Mouse (Mus musculus) thymus, adult 2 months (tissue): ENCODE measurements at regions not wholly inside any gene's neighbourhood (a gene's known extent, or its start where the extent isn't known, plus 50 kb on each side); places are given as distances from the start of the nearest gene placed in this dataset.
A peak's percentile ranks its signal among the peaks of the same experiment; 100 is the strongest.

ENCODE experiments used
- DNase-seq: peaks from one replicate; pipeline ENCODE4 v3.0.0; 2021
- H3K27ac ChIP-seq: fragments of 200-500 bp; 2 replicates; pipeline ENCODE4 v1.5.1; 2012; ENCODE audit warnings: low read length, control low read depth; ENCODE audit not compliant: control insufficient read depth, insufficient read depth
- H3K27me3 ChIP-seq: fragments of 200-500 bp; 2 replicates; pipeline ENCODE4 v1.6.1; 2012; ENCODE audit warnings: mild to moderate bottlenecking, low read length, moderate library complexity, mixed read lengths; ENCODE audit not compliant: control insufficient read depth, insufficient read depth
- H3K36me3 ChIP-seq: fragments of 200-500 bp; 2 replicates; pipeline ENCODE4 v1.6.1; 2012; ENCODE audit warnings: mild to moderate bottlenecking, low read length, moderate library complexity; ENCODE audit not compliant: control insufficient read depth, insufficient read depth
- H3K4me1 ChIP-seq: fragments of 200-500 bp; replicated peaks from 2 replicates; pipeline ENCODE4 v1.6.1; 2012; ENCODE audit warnings: low read length; ENCODE audit not compliant: control insufficient read depth, insufficient read depth
- H3K4me3 ChIP-seq: fragments of 200-500 bp; 2 replicates; pipeline ENCODE4 v1.5.1; 2012; ENCODE audit warnings: mild to moderate bottlenecking, low read length, control low read depth, moderate library complexity; ENCODE audit not compliant: control insufficient read depth, insufficient read depth
- CTCF ChIP-seq: fragments of 200-500 bp; IDR thresholded peaks from 2 replicates; pipeline ENCODE4 v1.5.1; 2012; ENCODE audit warnings: mild to moderate bottlenecking, control low read depth, low read length, moderate library complexity, borderline replicate concordance; ENCODE audit not compliant: control insufficient read depth, poor library complexity, insufficient read depth; ENCODE audit errors: extremely low read depth
- POLR2A ChIP-seq: fragments of 200-500 bp; IDR thresholded peaks from 2 replicates; pipeline ENCODE4 v1.6.1; 2012; ENCODE audit warnings: mild to moderate bottlenecking, low read length, control low read depth, moderate library complexity; ENCODE audit not compliant: control insufficient read depth, poor library complexity, insufficient read depth; ENCODE audit errors: extremely low read depth
- WGBS: fragments of 180-500 bp; shearing (Covaris S2); methylation state at CpG from one replicate; pipeline ENCODE4 v1.1.7; 2018; 5-methylcytosine and 5-hydroxymethylcytosine counted together

DNA sequence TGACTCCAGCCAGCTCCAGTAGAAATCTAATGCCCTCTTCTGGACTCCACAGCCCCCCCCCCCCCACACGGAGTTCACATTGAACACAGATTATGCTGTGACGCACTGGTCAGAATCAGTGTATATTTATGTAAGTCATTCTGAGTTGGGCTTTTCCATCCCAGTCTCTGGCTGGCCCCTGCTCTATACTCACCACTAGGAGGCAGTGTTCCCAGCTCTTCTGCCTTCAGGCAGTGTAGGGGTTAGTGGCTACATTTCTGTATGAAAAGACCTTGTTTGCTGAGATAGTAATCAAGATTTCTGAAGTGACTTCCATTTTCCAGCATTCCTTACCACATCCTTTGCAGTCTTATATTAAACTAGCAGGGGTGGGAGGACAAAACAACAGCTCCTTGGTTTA, 185.9 kb upstream of the Adra1b start:
- DNase-seq = peak; percentile 4
- Histone ChIP-seq H3K4me1 (no peaks in the 10 kb centered on the region; the same call in 1 of the 2 replicates), H3K27ac (no peak overlapping the region), H3K36me3 (no peaks in the 10 kb centered on the region), H3K27me3 (no peaks in the 10 kb centered on the region), H3K4me3 (no peak overlapping the region)
- 83% methylated on average over 2 of the region's 2 CpGs for WGBS
- no peak for TF ChIP-seq CTCF
- no peak for TF ChIP-seq POLR2A

- H3K27me3 ChIP-seq = no peaks in the 10 kb centered on the region
- H3K27ac ChIP-seq = no peak overlapping the region
- TF ChIP-seq POLR2A (no peak), CTCF (no peak)
- no peaks in the 10 kb centered on the region for H3K36me3 ChIP-seq
- H3K4me1 ChIP-seq = no peaks in the 10 kb centered on the region
- no peak for DNase-seq
- 95% methylated on average over 9 of the region's 9 CpGs for WGBS
- H3K4me3 ChIP-seq = no peak overlapping the region
Measured at GRCm38 (mm10) chr11:44089514-44089913, 188.5 kb upstream of the Adra1b start.

DNA sequence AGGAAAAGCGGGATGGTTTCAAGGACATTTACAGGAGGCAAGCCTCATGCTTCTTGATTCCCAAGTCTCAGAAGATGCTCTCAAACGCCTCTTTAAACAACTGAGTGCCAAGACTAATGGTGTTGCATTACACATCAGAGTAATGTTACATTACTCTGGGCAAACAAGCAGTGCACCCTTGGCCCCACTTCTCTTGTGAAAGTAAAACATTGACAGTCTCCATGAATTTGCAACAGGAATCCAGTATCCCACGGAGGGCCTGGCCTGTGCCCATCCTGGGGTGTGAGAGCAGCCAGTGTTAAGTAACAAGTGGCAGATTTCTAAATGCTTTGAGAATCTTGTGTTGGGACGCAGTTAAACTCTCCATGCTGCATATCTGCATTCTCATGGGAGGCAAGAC, 194.3 kb upstream of the Adra1b start:
- H3K36me3 ChIP-seq = no peaks in the 10 kb centered on the region
- H3K27me3 ChIP-seq = no peaks in the 10 kb centered on the region
- H3K27ac ChIP-seq = no peak overlapping the region
- H3K4me3 ChIP-seq = no peak overlapping the region
- no peaks in the 10 kb centered on the region for H3K4me1 ChIP-seq
- no peak for DNase-seq
- no peak for TF ChIP-seq CTCF
- TF ChIP-seq POLR2A = no peak
- WGBS = 95% methylated on average over 4 of the region's 4 CpGs

- H3K4me3 ChIP-seq = no peak overlapping the region
- H3K36me3 ChIP-seq = no peaks in the 10 kb centered on the region
- H3K27me3 ChIP-seq = no peaks in the 10 kb centered on the region
- H3K27ac ChIP-seq = no peak overlapping the region
- 93% methylated on average over 5 of the region's 5 CpGs for WGBS
- no peak for DNase-seq
- no peaks in the 10 kb centered on the region for H3K4me1 ChIP-seq
- TF ChIP-seq POLR2A (no peak), CTCF (no peak)
Measured at GRCm38 (mm10) chr11:44103188-44103840, 202.3 kb upstream of the Adra1b start.

DNA sequence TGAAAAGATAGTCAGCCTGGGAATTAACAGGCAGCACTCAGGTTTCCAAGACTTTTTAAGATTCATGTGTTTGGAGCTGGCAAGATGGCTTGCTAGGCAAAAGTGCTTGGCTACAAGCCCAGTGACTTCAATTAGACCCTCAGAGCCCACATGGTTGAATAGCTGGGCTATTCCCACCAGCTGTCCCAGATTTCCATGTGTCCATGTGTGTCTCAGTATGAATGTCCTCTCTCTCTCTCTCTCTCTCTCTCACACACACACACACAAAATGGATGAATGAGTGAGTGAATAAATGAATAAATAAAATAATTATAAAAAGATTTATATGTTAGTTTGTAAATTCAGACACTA, 202.8 kb upstream of the Adra1b start:
- Histone ChIP-seq H3K36me3 (no peaks in the 10 kb centered on the region), H3K4me1 (no peaks in the 10 kb centered on the region), H3K27me3 (no peaks in the 10 kb centered on the region), H3K4me3 (no peak overlapping the region), H3K27ac (no peak overlapping the region)
- TF ChIP-seq POLR2A (no peak), CTCF (no peak)
- no peak for DNase-seq

GRCm38 (mm10) chr11:44106231-44106630, 205.2 kb upstream of the Adra1b start:
- TF ChIP-seq CTCF (no peak), POLR2A (no peak)
- WGBS = 98% methylated on average over 1 of the region's 1 CpGs
- no peak for DNase-seq
- Histone ChIP-seq H3K27me3 (no peaks in the 10 kb centered on the region), H3K4me3 (no peak overlapping the region), H3K4me1 (no peaks in the 10 kb centered on the region), H3K36me3 (no peaks in the 10 kb centered on the region), H3K27ac (no peak overlapping the region)

GRCm38 (mm10) chr11:44111525-44111924, 210.5 kb upstream of the Adra1b start:
- H3K36me3 ChIP-seq = no peaks in the 10 kb centered on the region
- no peaks in the 10 kb centered on the region for H3K4me1 ChIP-seq
- H3K27ac ChIP-seq = no peak overlapping the region
- TF ChIP-seq CTCF (no peak), POLR2A (no peak)
- H3K27me3 ChIP-seq = no peaks in the 10 kb centered on the region
- DNase-seq = no peak
- 88% methylated on average over 5 of the region's 5 CpGs for WGBS
- H3K4me3 ChIP-seq = no peak overlapping the region
